Mouse (Mus musculus) bone marrow, adult 2 months (tissue): Measurements from ENCODE around the gene Ercc8.

ENCODE experiments used
- CTCF ChIP-seq: fragments of 200-500 bp; IDR thresholded peaks from 2 replicates; pipeline ENCODE4 v1.5.1; 2011; ENCODE audit warnings: low read length, control low read depth; ENCODE audit not compliant: control insufficient read depth, insufficient read depth
- POLR2A ChIP-seq: fragments of 200-500 bp; IDR thresholded peaks from 2 replicates; pipeline ENCODE4 v1.6.1; 2011; ENCODE audit warnings: low read depth, mild to moderate bottlenecking, control low read depth, low read length, borderline replicate concordance; ENCODE audit not compliant: control insufficient read depth

GRCm38 (mm10) chr13:108229191-108229590 is 70.7 kb downstream of the Ercc8 start:
- TF ChIP-seq POLR2A (no peak), CTCF (no peak)
